Mouse (Mus musculus) WW6 (cell line): ENCODE results near the gene Hirip3.

Experiments used
- DNase-seq: peaks from one replicate; pipeline ENCODE4 v3.0.0-alpha.2; 2013; ENCODE audit warnings: low read depth, low spot score

The Hirip3 gene

GRCm38 (mm10) chr7:126861429-126862130, at the start of gene Hirip3:
Gene Hirip3 (plus strand): TSS chr7:126861972.
- DNase-seq = peak; percentile 87

- DNase-seq = no peak
Measured at GRCm38 (mm10) chr7:126815726-126816222, 46.0 kb upstream of the Hirip3 start.

GRCm38 (mm10) chr7:126816494-126816893, 45.3 kb upstream of the Hirip3 start:
- no peak for DNase-seq

GRCm38 (mm10) chr7:126817595-126817994, 44.2 kb upstream of the Hirip3 start:
- no peak for DNase-seq

GRCm38 (mm10) chr7:126818818-126819217, 43.0 kb upstream of the Hirip3 start:
- no peak for DNase-seq

- peak; percentile 56 for DNase-seq
Measured at GRCm38 (mm10) chr7:126821835-126822511, 39.8 kb upstream of the Hirip3 start.

- no peak for DNase-seq
Measured at GRCm38 (mm10) chr7:126822741-126823140, 39.0 kb upstream of the Hirip3 start.

GRCm38 (mm10) chr7:126823202-126823711, 38.5 kb upstream of the Hirip3 start:
- no peak for DNase-seq

GRCm38 (mm10) chr7:126823940-126824339, 37.8 kb upstream of the Hirip3 start:
- no peak for DNase-seq

GRCm38 (mm10) chr7:126825403-126825802, 36.4 kb upstream of the Hirip3 start:
- DNase-seq = no peak

- DNase-seq = no peak
Measured at GRCm38 (mm10) chr7:126825952-126826351, 35.8 kb upstream of the Hirip3 start.

GRCm38 (mm10) chr7:126831539-126831938, 30.2 kb upstream of the Hirip3 start, which contains the start of gene 4930451I11Rik:
Gene 4930451I11Rik (minus strand): TSS chr7:126831639.
- DNase-seq = no peak

GRCm38 (mm10) chr7:126832036-126832598, 29.7 kb upstream of the Hirip3 start:
- peak; percentile 89 for DNase-seq

- DNase-seq = no peak
Measured at GRCm38 (mm10) chr7:126833294-126833693, 28.5 kb upstream of the Hirip3 start.

GRCm38 (mm10) chr7:126843276-126843675, 18.5 kb upstream of the Hirip3 start:
- no peak for DNase-seq

GRCm38 (mm10) chr7:126845516-126845915, 16.3 kb upstream of the Hirip3 start:
- DNase-seq = no peak

- DNase-seq = no peak
Measured at GRCm38 (mm10) chr7:126847116-126847420, 14.7 kb upstream of the Hirip3 start, which contains the start of gene Doc2a. Gene Doc2a (plus strand): TSS chr7:126847416.

GRCm38 (mm10) chr7:126847421-126848398, 14.1 kb upstream of the Hirip3 start:
- DNase-seq = no peak

- no peak for DNase-seq
Measured at GRCm38 (mm10) chr7:126848794-126849193, 13.0 kb upstream of the Hirip3 start.

GRCm38 (mm10) chr7:126850161-126850560, 11.6 kb upstream of the Hirip3 start:
- DNase-seq = no peak

- DNase-seq = no peak
Measured at GRCm38 (mm10) chr7:126851192-126851591, 10.6 kb upstream of the Hirip3 start.
